Mouse (Mus musculus): ENCODE measurements around the gene Tcaf1. TPM values are rescaled to one million over a fixed set of nuclear protein-coding genes. Genes with fewer than 3 reads are reported as not detected.
A peak's percentile ranks its signal among the peaks of the same experiment; 100 is the strongest.

The Tcaf1 gene
- 100 to 1,000 TPM; 270 to 290 TPM for total RNA-seq (2021)

DNA sequence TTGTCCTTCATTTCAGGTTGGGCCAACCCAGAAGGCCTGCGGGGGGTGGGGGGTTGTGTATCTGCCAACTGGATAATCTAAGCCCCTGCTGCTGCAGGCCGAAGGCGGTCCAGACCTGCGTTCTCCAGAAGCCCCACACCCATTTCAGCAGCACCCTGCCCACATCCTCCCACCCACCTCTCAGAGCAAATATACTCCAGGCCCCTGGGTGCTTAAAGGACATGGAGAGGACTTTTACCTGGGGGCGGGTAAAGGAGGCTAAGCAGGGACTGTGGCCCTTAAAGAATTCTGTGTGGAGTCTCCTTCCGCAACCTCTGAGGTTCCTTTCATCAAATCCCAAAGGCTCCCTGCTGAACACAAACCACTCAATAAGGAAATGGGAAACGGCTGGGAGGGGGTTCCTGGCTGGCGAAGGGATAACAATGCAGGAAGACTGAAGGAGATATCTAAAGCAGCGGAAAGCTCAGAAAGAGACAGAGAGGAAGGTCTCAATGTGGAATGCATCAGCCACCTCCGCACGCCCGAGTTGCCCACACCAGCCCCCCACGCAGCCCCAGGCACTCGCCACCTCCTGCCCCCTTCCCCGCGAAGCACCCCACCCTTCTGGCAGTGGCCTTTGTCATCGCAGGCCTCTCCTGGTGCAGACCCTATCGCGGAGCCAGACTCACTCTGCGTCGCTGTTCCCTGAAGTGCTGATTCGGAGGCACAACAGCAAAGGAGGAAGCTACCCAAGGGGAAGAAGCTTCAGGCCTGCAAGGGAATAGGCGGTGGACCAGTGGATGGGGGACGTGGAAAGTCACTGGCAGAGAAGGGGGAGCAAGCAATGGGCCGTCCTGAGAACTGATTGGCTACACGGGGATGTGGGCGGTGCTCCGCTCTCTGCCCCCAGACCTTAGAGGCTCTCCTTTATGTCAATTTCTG is at the start of gene Tcaf1:
Gene Tcaf1, minus strand, starts transcription at position 798 of the 921 bp plus-strand sequence.
- DNase-seq, result peak; percentile 91
- intact Hi-C loops (cut with DNase I), result no loop called here

DNA sequence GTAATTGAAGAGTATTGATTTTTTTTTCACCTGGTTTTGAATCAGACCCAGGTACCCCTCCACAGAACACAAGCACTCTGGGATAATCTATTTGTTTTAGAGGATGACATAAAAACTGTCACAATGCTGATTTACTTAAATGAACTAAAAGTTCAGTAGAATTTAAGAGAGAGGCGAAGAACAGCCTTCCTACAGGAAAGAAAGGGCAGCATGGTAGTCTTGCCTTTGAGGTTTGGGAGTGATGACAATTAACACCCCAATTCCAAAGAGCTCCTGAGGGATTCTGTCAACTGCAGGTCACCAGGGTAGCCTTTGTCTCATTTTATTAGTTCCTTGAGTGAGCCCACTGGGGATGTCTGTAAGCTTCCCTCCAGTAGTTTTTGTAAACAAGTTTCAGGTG is 46.2 kb upstream of the Tcaf1 start, which contains the start of gene Olfr38:
Gene Olfr38, plus strand, starts transcription at position 301 of the 400 bp plus-strand sequence.
- DNase-seq, result no peak
- intact Hi-C loops (cut with DNase I), result no loop called here

DNA sequence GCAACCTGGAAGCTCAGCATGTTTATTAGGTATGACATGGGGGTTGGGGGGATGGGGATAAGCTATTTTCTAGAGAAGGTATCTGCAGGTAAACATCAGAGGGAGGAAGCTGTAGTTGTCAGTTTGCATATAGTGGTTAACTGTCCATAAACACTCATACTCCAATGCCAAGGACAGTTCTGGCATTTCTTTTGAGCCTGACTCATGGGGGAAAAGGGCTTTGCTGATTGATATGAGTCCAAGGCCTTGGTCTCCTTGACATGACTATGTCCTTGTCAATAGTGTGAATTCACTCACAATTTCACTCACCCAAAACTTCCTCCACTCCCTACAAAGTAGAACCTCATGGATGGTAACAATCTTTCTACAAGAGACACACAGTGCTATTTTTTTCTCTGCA is 38.0 kb upstream of the Tcaf1 start:
- intact Hi-C loops (cut with DNase I), result no loop called here

DNA sequence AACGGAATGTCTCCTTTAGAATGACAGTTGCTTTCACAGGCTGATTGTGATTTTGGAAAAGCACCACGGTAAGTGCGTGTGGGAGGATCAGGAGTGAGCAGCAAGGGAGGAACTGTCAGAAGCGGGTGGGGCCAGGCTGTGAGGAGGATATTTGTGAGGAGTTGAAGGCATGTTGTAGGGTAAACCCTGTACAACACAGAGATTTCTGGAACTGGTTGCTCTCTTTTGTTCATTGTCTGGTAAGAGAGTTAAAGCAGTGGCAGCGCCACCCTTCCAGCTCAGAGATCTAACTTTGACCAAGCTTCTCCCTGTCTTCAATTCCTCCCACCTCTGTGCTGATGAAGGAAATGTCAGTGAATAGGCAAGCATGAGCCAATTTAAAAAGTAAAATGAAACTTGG is 32.4 kb upstream of the Tcaf1 start:
- DNase-seq, result no peak
- intact Hi-C loops (cut with DNase I), result no loop called here

More for the DNA sequence above, 38.0 kb upstream of the Tcaf1 start:
- DNase-seq, result no peak

DNA sequence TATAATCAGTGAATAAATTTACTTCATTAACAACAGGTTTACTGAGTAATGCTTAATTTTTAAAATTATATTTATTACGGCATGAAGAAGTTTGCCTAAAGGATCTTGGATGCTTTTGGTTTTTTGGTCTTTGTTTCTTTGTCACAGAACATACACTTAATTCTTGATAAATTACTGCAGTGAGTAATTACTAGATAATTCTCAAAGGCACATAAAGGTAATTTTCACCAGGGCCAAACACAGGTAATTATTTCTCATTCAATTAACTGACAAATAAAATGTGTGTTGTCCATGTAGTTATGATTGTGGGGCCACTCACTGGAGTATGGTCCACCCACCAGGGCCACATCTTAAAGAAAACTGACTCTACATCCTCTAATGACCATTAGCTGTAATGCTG is 29.2 kb upstream of the Tcaf1 start, which contains the start of gene Olfr453:
Gene Olfr453, plus strand, starts transcription at position 301 of the 400 bp plus-strand sequence.
- no peak for DNase-seq
- intact Hi-C loops (cut with DNase I), result no loop called here

DNA sequence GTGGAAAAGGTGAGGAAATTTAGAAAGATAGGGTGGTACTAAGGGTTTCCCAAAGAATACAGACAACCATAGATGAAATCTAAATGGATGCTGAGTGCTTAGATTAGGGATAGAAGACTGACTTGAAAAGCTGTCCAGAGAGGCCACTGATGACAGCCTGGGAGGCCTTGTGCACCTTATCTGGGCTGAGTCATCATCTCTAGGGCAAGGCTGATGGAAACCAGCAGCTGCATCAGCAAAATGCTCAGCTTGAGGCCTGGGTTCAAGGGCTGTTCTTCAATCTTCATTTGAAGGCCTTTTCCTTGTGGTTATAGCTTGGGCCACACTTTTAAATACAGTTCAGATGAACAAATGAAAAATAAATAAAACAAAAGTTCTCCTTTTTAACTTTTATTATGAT is 8.1 kb upstream of the Tcaf1 start:
- DNase-seq, result no peak
- intact Hi-C loops (cut with DNase I), result no loop called here

DNA sequence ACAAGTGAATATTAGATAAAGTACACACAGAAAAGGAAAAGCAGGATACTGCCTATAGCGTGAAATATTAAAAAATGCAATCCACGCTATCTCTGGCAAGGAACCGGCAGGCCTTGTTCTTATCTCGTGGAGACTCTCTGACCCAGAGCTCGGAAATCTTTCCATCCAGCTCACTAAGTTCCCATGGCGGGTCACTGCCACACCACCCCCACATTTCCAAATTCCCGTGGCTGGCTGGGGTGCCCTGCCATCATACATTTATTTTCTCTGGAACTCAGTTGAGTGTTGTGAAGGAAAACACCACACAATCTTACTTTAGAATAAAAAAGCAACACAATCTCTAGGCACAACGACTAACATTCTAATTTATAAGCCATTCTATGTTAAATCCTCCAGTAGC is 4.8 kb upstream of the Tcaf1 start:
- intact Hi-C loops (cut with DNase I), result no loop called here
- no peak for DNase-seq

DNA sequence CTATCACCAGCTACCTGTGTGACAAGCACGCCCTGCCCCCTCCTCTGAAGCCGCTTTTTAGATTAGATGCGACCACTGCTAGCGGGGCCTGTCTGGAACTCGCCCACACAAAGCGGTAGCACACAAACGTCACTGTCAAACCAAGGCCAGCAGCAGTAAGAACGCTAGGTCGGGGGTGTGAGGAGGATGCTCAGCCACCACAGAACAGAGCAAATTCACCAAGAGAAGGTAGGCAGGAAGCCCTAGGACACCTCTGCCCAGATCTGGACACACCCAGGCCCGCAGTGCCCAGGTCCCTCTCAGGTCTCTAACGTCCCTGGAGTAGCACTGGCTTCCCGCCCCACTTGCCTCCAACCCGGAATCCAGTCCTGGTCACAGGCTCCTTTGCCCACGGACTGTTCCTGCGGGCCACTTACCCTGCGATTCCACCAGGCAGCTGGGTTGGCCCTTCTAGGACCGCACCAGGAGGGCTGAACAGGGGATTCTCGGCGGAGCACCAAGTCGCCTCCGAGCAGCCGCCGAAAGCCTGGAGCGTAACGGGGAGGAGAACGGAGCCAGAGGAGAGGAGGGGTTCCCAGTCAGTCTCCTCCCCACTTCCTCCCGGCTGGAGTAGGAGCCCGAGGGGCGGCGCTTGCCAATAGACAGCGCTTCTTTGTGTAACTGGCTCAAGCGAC is 17.2 kb downstream of the Tcaf1 start:
- intact Hi-C loops (cut with DNase I), result no loop called here
- DNase-seq, result peak; percentile 92

DNA sequence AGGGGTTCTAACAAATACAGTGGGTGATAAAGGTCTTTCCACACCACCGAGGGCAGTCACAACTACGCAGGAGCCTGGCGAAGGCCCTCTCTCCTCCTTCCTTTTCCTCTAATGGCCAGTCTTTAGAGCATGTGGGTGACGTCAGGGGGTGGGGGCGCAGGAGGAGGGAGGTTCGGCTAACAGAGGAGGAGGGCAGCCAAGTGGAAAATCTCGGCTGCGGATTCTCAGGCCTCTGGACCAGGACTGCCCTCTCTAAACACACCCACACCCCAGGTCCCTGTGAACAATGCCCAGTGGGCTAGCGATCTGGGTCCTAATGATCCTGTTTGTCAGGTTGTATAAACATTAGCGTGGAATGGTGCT is 17.8 kb downstream of the Tcaf1 start:
- peak; percentile 92 for DNase-seq
- intact Hi-C loops (cut with DNase I), result no loop called here

DNA sequence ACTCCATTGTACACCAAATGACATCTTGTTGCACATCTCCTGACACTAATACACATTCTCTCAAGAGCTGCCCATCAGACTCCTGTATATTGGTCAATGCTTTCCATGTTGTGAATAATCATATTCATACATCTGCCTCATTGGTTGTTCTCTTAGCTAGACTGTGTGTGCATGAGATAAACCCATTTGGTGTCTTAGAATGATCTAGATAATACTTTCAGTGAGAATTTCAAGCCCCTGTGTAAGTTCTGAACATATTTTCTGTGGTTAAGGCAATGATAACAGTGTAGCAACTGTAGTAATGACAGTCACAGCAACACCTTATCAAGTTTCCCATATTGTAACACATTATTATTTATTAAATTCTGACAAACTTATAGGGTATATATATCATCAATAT is 20.1 kb downstream of the Tcaf1 start:
- no peak for DNase-seq
- intact Hi-C loops (cut with DNase I), result no loop called here

DNA sequence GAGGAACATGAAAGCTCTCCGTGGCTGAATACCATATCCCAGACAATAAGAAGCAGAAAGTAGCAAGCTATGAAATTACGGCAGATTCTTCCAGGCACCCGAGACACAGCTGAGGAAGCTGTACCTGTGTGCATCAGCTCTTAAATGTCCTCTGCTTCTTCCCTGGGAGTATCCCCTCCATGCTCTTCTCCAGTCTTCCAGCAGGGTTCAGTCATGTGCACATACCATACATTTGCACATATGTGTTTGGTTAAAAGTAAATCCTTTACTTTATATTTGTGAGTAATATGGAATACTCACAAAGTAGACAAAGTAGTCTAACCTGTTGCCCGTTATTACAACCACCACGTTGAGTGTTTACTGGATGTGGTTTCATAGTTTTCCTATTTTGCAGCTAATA is 22.0 kb downstream of the Tcaf1 start:
- DNase-seq, result no peak
- intact Hi-C loops (cut with DNase I), result no loop called here

DNA sequence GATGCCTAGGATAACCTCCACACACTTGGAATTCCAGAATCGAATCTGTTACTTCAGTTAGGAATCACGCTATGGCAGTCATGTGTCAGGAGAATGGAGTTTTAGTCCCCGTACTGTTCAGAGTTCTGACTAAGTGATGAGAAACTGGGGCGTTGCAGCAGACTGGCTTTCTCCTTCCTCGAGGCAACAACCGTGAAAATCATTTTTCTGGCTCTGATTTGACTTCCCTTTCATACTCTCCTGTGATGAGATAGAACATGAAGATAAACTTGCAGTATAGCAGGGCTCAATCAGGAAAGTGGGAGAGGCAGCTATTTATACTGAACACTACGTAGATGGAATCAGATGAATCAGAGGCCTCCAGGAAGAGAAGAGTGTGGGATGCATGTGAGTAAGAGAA is 29.8 kb downstream of the Tcaf1 start:
- intact Hi-C loops (cut with DNase I), result no loop called here

DNA sequence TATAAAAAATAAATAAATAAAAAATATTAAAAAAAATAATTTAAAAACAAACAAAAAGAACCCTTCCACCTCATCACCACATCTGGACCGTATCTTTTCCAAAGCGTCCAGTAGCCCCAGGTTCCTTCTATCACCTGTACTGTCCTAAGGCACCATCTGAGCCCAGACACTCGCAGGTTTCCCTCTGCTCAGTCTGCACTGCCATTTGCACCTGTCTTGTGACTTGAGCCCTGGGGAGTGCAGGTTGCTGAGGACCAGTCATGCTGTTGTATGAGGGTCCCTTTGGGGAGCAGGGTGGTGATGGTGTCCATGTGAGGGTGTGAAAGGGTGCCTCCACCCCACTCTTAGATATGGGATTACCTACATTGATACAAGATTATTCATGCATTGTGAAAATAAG is 33.9 kb downstream of the Tcaf1 start:
- DNase-seq, result no peak
- intact Hi-C loops (cut with DNase I), result no loop called here

More for the DNA sequence above, 29.8 kb downstream of the Tcaf1 start:
- no peak for DNase-seq

DNA sequence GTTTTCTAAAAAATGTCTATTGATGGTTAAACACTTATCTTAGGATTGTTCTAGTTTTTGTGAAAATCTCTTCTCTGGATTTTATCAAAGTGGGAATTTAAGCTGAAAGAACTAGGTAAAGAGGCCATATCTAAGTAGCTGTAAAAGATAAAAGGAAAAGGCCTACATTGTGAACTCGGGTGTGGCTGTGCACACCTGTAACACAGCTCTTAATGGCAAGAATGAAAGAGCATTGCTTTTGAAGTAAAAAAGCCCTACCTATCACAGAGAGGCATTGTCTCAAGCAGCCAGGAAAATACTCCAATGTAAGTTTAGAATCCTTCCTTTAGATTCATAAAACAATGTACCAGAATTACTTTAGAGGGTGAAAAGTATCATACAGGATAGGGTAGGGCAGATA is 38.1 kb downstream of the Tcaf1 start:
- DNase-seq, result no peak

DNA sequence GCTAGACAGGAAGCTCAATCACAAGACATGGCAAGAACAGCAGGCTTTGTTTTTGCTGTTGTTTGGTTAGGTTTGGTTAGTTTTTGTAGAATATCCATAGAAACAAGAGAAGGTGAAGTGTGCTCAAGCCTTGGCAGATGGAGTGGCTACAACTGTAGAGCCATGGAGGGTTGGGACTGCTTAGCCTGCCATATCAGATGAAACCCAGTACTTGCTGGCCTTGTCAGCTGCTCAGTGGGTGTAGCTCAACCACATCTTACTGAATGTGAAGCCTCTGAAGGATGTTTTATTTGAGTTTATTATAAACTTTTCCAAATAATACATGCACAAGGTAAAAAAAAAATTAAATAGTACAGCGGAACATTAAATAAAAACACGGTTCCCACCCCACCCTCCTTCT is 42.2 kb downstream of the Tcaf1 start:
- intact Hi-C loops (cut with DNase I), result no loop called here
- no peak for DNase-seq

More for the DNA sequence above, 38.1 kb downstream of the Tcaf1 start:
- intact Hi-C loops (cut with DNase I), result no loop called here

DNA sequence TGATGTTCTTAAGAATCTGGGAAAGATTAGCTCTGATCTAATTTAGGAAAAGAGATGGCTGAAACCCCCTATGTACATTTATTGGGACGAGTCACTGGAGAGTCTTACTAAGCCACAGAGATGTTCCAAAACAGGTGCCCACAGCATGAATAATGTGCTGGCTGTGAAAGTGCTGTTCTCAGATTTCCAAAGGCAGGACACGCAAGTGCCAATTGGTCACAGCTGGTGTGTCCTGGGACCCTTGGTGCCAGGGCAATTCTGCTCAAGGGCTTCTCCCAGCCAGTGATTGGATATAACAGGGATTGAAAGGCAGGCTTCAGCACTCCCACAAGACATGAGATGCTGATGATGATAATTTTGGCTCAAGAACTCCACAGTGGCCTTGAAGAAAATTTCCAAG is 48.1 kb downstream of the Tcaf1 start:
- peak; percentile 31 for DNase-seq
- intact Hi-C loops (cut with DNase I), result no loop called here

DNA sequence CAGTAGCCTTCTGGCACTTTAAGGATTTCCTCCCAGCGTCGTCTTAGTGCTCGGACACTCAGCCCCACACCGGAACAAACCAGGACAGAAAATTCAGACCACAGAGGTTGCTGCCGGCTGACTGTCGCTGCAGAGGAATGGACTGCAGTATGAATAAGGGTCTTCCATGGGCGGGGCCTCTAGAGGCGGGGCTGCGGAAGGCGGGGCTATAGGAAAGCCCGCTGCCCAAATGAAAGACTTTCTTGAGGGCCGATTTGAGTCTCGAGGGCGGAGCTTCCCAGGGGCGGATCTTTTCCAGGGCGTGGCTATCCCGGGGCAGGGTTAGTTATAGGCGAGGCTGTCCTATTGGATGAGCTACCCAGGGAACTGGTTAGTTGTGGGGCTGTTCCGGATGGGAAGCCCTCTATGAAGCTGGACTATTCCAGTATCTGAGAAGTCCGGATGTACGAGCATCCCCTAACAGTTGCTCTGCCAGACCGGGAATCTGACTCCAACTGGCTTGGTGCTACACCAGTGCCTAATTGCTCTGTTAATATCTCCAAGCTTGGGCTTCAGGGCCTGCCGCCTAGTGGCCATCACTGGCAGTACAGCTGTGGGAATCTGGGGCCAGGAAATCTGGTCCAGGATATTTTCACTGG is 64.9 kb downstream of the Tcaf1 start, which contains the start of gene Tcaf2:
Gene Tcaf2, minus strand, starts transcription at position 343 of the 638 bp plus-strand sequence.
- intact Hi-C loops (cut with DNase I), result no loop called here
- DNase-seq, result peak; percentile 82

DNA sequence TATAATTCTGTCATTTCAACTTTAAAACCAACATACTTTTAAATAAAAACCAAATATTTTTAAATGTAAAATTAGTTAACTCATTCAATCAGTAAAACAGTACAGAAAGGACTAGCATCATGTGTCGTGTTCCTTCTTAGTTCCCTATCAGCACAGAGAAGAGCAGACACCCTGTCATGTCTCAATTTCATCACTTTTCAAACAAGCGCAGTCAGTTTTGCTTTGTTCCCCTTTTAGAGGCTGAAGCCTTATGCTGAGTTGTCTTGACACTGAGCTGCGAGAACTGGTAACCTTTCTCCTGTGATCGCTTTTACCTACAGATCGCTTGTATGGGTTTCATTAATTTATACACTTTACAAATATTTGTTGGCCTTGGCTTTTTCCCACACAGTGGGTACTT is 75.5 kb downstream of the Tcaf1 start:
- no peak for DNase-seq

DNA sequence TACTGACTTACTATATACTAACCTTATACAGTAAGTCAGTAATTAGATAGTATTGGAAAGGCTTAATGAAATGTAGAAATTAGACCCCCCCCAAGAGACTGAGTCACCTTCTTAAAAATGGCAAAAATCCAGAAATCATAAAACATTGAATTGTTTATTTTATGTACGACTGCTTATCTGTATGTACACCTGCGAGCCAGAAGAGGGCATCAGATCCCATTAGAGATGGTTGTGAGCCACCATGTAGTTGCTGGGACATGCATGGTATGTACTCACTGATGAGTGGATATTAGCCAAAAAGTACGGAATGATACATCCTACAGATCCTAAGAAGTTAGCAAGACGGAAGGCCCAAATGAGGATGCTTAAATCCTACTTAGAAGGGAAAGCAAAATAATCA is 78.5 kb downstream of the Tcaf1 start:
- intact Hi-C loops (cut with DNase I), result no loop called here
- DNase-seq, result no peak

More for the DNA sequence above, 75.5 kb downstream of the Tcaf1 start:
- intact Hi-C loops (cut with DNase I), result no loop called here

Data from left cerebral cortex, postnatal 4 days (tissue).